Mouse (Mus musculus) testis, adult 2 months (tissue): Measurements from ENCODE around the gene Uqcrq. TPM values are rescaled to one million over a fixed set of nuclear protein-coding genes. Genes with fewer than 3 reads are reported as not detected.

ENCODE experiments used
- H3K27ac ChIP-seq: fragments of 200-500 bp; 2 replicates; pipeline ENCODE4 v1.5.1; 2012; ENCODE audit warnings: low read depth, low read length; ENCODE audit not compliant: control insufficient read depth, insufficient read depth
- H3K27me3 ChIP-seq: fragments of 200-500 bp; 2 replicates; pipeline ENCODE4 v1.6.1; 2012; ENCODE audit warnings: mild to moderate bottlenecking, low read length, moderate library complexity; ENCODE audit not compliant: control insufficient read depth, insufficient read depth
- H3K36me3 ChIP-seq: fragments of 200-500 bp; 2 replicates; pipeline ENCODE4 v1.6.1; 2012; ENCODE audit warnings: mild to moderate bottlenecking, low read length; ENCODE audit not compliant: control insufficient read depth, insufficient read depth
- H3K4me1 ChIP-seq: fragments of 200-500 bp; 2 replicates; pipeline ENCODE4 v1.6.1; 2012; ENCODE audit warnings: low read length; ENCODE audit not compliant: control insufficient read depth, insufficient read depth
- H3K4me3 ChIP-seq: fragments of 200-500 bp; 2 replicates; pipeline ENCODE4 v1.5.1; 2012; ENCODE audit warnings: low read depth, mild to moderate bottlenecking, low read length, moderate library complexity, mixed read lengths; ENCODE audit not compliant: control insufficient read depth
- CTCF ChIP-seq: fragments of 200-500 bp; IDR thresholded peaks from 2 replicates; pipeline ENCODE4 v1.5.1; 2012; ENCODE audit warnings: low read depth, mild to moderate bottlenecking, inconsistent platforms, low read length, moderate library complexity; ENCODE audit not compliant: control insufficient read depth, insufficient read depth, insufficient replicate concordance
- POLR2A ChIP-seq: fragments of 200-500 bp; IDR thresholded peaks from 2 replicates; pipeline ENCODE4 v1.6.1; 2012; ENCODE audit warnings: low read depth, mild to moderate bottlenecking, inconsistent platforms, low read length, moderate library complexity; ENCODE audit not compliant: control insufficient read depth
- polyA plus RNA-seq: library from polyadenylated mRNA; depleted of rRNA; stranded (reverse); fragments of >200 nt; gene quantifications from 2 replicates; pipeline ENCODE4 v1.2.3, GENCODE M21; 2012; rRNA removed

Uqcrq gene
- 955 and 969 TPM in 2 replicates for polyA plus RNA-seq

GRCm38 (mm10) chr11:53430670-53431346 lies at the start of gene Uqcrq, which contains the start of gene Gdf9:
Gene Uqcrq (minus strand): TSS chr11:53430831.
Gene Gdf9 (plus strand): TSS chr11:53431023.
- peaks cover 7% of the 10 kb centered on the region for H3K4me1 ChIP-seq
- TF ChIP-seq CTCF (no peak), POLR2A (peak; percentile 66)
- H3K36me3 ChIP-seq, result no peaks in the 10 kb centered on the region
- peak within 1 kb of the TSS; percentile 91 for H3K27ac ChIP-seq
- no peaks in the 10 kb centered on the region for H3K27me3 ChIP-seq
- H3K4me3 ChIP-seq, result peak within 1 kb of the TSS; percentile 94

GRCm38 (mm10) chr11:53479783-53480301 lies 49.2 kb upstream of the Uqcrq start, which contains the start of the genes Gm9945 and Sowaha:
Gene Gm9945 (plus strand): TSS chr11:53480166.
Gene Sowaha (minus strand): TSS chr11:53480274.
- no peaks in the 10 kb centered on the region for H3K27me3 ChIP-seq
- H3K27ac ChIP-seq, result no peak within 1 kb of the TSS
- peak within 1 kb of the TSS; percentile 68 for H3K4me3 ChIP-seq
- H3K36me3 ChIP-seq, result no peaks in the 10 kb centered on the region
- no peak for TF ChIP-seq CTCF
- no peak for TF ChIP-seq POLR2A
- H3K4me1 ChIP-seq, result peaks cover 7% of the 10 kb centered on the region

GRCm38 (mm10) chr11:53479171-53479782 lies 48.6 kb upstream of the Uqcrq start:
- TF ChIP-seq CTCF, result no peak
- no peak for TF ChIP-seq POLR2A
- H3K27me3 ChIP-seq, result no peaks in the 10 kb centered on the region
- peaks cover 7% of the 10 kb centered on the region for H3K4me1 ChIP-seq
- no peak overlapping the region for H3K27ac ChIP-seq
- peak overlapping the region; percentile 68 for H3K4me3 ChIP-seq
- H3K36me3 ChIP-seq, result no peaks in the 10 kb centered on the region

- Histone ChIP-seq H3K4me3 (peak overlapping the region; percentile 68), H3K27me3 (no peaks in the 10 kb centered on the region), H3K27ac (no peak overlapping the region), H3K4me1 (peaks cover 7% of the 10 kb centered on the region), H3K36me3 (no peaks in the 10 kb centered on the region)
- TF ChIP-seq CTCF (no peak), POLR2A (no peak)
Measured at GRCm38 (mm10) chr11:53478383-53479170, 47.9 kb upstream of the Uqcrq start.

GRCm38 (mm10) chr11:53477833-53478232 lies 47.2 kb upstream of the Uqcrq start:
- Histone ChIP-seq H3K4me1 (peaks cover 7% of the 10 kb centered on the region), H3K27ac (no peak overlapping the region), H3K4me3 (no peak overlapping the region), H3K36me3 (no peaks in the 10 kb centered on the region), H3K27me3 (no peaks in the 10 kb centered on the region)
- TF ChIP-seq POLR2A (no peak), CTCF (no peak)

- no peak for TF ChIP-seq POLR2A
- TF ChIP-seq CTCF, result no peak
- no peak overlapping the region for H3K4me3 ChIP-seq
- H3K27me3 ChIP-seq, result no peaks in the 10 kb centered on the region
- H3K4me1 ChIP-seq, result peaks cover 12% of the 10 kb centered on the region
- H3K36me3 ChIP-seq, result no peaks in the 10 kb centered on the region
- no peak overlapping the region for H3K27ac ChIP-seq
Measured at GRCm38 (mm10) chr11:53475620-53476019, 45.0 kb upstream of the Uqcrq start.

- H3K4me1 ChIP-seq, result peaks cover 12% of the 10 kb centered on the region
- TF ChIP-seq CTCF (no peak), POLR2A (no peak)
Measured at GRCm38 (mm10) chr11:53472709-53473108, 42.1 kb upstream of the Uqcrq start.

More at GRCm38 (mm10) chr11:53472709-53473108, 42.1 kb upstream of the Uqcrq start:
- Histone ChIP-seq H3K27ac (no peak overlapping the region), H3K4me3 (no peak overlapping the region), H3K27me3 (no peaks in the 10 kb centered on the region), H3K36me3 (no peaks in the 10 kb centered on the region)
